8 mouse cellular contexts compared by ENCODE assay signal in the genomic region with DNA sequence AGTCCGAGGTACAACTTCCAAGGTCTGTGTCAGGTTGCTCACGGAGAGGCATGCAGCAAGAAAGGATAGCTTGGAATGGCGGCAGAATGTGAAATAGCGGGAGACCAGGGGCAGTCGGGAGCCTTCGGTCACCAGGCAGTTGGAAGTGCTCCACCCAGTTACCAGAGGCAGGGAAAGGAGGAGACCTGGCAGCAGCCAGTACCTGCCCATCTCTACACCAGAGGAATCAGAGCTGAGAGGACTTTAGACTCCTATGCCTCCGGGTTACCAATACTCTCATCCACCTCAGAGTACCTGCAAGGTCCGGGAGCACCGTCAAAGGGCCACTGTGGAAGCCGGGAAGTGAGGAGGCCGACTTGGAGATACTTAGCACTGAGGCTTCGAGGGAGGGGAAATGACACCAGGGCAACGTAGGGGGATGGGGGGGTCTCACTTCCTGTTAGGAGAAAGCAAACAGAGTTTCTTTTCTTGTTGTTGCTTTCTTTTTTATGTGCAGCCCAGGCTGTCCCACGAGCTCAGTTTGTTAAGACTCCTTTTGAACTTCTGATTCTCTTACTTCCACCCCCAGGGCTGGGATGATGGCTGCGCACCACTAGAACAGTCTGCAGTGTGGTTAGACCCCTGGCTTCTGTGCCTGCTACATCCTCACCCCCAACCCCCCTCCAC. TPM values are rescaled to one million over a fixed set of nuclear protein-coding genes. Genes with fewer than 3 reads are reported as not detected.
A peak's percentile ranks its signal among the peaks of the same experiment; 100 is the strongest.
DNase-seq lines count a peak whose midpoint lies in the region; ATAC-seq and TF ChIP-seq lines count a peak whose summit lies in the region.

A gene (minus strand): TSS at position 374 of the 666 bp plus-strand sequence.

- no peaks in the 10 kb centered on the region for H3K27me3 ChIP-seq in spleen, adult 2 months (ENCODE audit: control insufficient read depth, insufficient read depth, low read length)
- no peaks in the 10 kb centered on the region for H3K27me3 ChIP-seq in intestine, embryonic 14.5 days (replicated peaks; ENCODE audit: control insufficient read depth, insufficient read depth, low read length)
- H3K27me3 ChIP-seq in limb, embryonic 15.5 days, result peaks cover 19% of the 10 kb centered on the region; the same call in 1 of the 2 replicates

- TF ChIP-seq POLR2A in spleen, adult 2 months (IDR thresholded peaks at IDR 0.05; ENCODE audit: low read depth, low read length), result no peak

- ATAC-seq in intestine, embryonic 14.5 days (replicated peaks; ENCODE audit: low FRiP score, low TSS enrichment, low read depth), result no peak
- ATAC-seq in limb, embryonic 15.5 days (ENCODE audit: insufficient number of reproducible peaks, low FRiP score, low TSS enrichment, low read depth), result no peak

- peak in 1 of 2 experiments; percentile 33 for DNase-seq in spleen, adult 2 months (ENCODE audit: low read depth in 1 of 2, low spot score in 2 of 2)
- DNase-seq in spleen, adult 12 weeks (ENCODE audit: low spot score), result no peak
- no peak for DNase-seq in intestine, embryonic 14.5 days (ENCODE audit: low spot score)
- DNase-seq in thymus, postnatal 36 days, result peak; percentile 68 to 78
- no peak for DNase-seq in right cerebral cortex, postnatal 25 days
- DNase-seq in cerebellum, postnatal 25 days, result no peak
- DNase-seq in layer of hippocampus, postnatal 36 days, result no peak

- peak within 1 kb of the TSS; percentile 38 for H3K27ac ChIP-seq in spleen, adult 2 months (ENCODE audit: insufficient read depth, low read length)
- peak within 1 kb of the TSS; percentile 36 for H3K27ac ChIP-seq in intestine, embryonic 14.5 days (ENCODE audit: low read depth)
- peak within 1 kb of the TSS; percentile 12; the same call in 1 of the 2 replicates for H3K27ac ChIP-seq in limb, embryonic 15.5 days

- H3K36me3 ChIP-seq in spleen, adult 2 months (ENCODE audit: control insufficient read depth, insufficient read depth, low read length), result no peaks in the 10 kb centered on the region
- no peaks in the 10 kb centered on the region for H3K36me3 ChIP-seq in intestine, embryonic 14.5 days (ENCODE audit: control insufficient read depth, insufficient read depth, low read length)
- no peaks in the 10 kb centered on the region for H3K36me3 ChIP-seq in limb, embryonic 15.5 days

- H3K4me2 ChIP-seq in intestine, embryonic 14.5 days (ENCODE audit: low read length), result no peak within 1 kb of the TSS
- H3K4me2 ChIP-seq in limb, embryonic 15.5 days, result no peak within 1 kb of the TSS

- peak within 1 kb of the TSS; percentile 49 for H3K4me3 ChIP-seq in spleen, adult 2 months (ENCODE audit: extremely low read depth, insufficient read depth, insufficient read length)
- no peak within 1 kb of the TSS for H3K4me3 ChIP-seq in intestine, embryonic 14.5 days (ENCODE audit: low read depth, low read length)
- H3K4me3 ChIP-seq in limb, embryonic 15.5 days, result no peak within 1 kb of the TSS

- no peak within 1 kb of the TSS for H3K9ac ChIP-seq in intestine, embryonic 14.5 days (ENCODE audit: low read length)
- no peak within 1 kb of the TSS for H3K9ac ChIP-seq in limb, embryonic 15.5 days

- TF ChIP-seq CTCF in spleen, adult 2 months (IDR thresholded peaks at IDR 0.05; ENCODE audit: extremely low read depth, insufficient read depth, insufficient read length, insufficient replicate concordance), result no peak

- WGBS in spleen, adult 2 months, result 27% methylated on average over 15 of the region's 15 CpGs
- WGBS in intestine, embryonic 14.5 days, result 48% methylated on average over 15 of the region's 15 CpGs
- 51% methylated on average over 15 of the region's 15 CpGs for WGBS in limb, embryonic 15.5 days

- H3K4me1 ChIP-seq in spleen, adult 2 months (ENCODE audit: control insufficient read depth, insufficient read depth, insufficient read length), result peaks cover 31% of the 10 kb centered on the region
- H3K4me1 ChIP-seq in intestine, embryonic 14.5 days (replicated peaks; ENCODE audit: control insufficient read depth, insufficient read depth, low read length), result peaks cover 13% of the 10 kb centered on the region
- H3K4me1 ChIP-seq in limb, embryonic 15.5 days, result peaks cover 28% of the 10 kb centered on the region

- H3K9me3 ChIP-seq in intestine, embryonic 14.5 days (ENCODE audit: control insufficient read depth, low read length), result no peaks in the 10 kb centered on the region
- no peaks in the 10 kb centered on the region for H3K9me3 ChIP-seq in limb, embryonic 15.5 days

RNA-seq across cellular contexts. Expression of the gene that starts here (rescaled TPM):
- polyA plus RNA-seq in spleen, adult 2 months (2012; rRNA removed), result 10.7 and 10.9 TPM in 2 replicates
- 0.65 and 1.2 TPM in 2 replicates for polyA plus RNA-seq in intestine, embryonic 14.5 days (2014; fragmentation: Nextera tagmentation; extraction: Ambion mirVana)
- polyA plus RNA-seq in limb, embryonic 15.5 days (2015; fragmentation: Nextera tagmentation; extraction: Ambion mirVana), result 0.72 and 0.76 TPM in 2 replicates
- under 1 TPM; 0.61 to 0.80 TPM for total RNA-seq in layer of hippocampus, postnatal 36 days (2021)

Comparison
In these comparisons a context has a peak if more than half of its experiments do, and no peak if none do; other contexts are left out.
1. DNase-seq: peak in thymus, postnatal 36 days (2 of 2); none in spleen, adult 12 weeks (single experiment), intestine, embryonic 14.5 days (single experiment), right cerebral cortex, postnatal 25 days (single experiment), cerebellum, postnatal 25 days (0 of 2) and layer of hippocampus, postnatal 36 days (0 of 2).
2. Peak in every context shown above with its lines, with median percentiles within 50 percentile points of each other: H3K27ac ChIP-seq.